Mouse (Mus musculus): Measurements from ENCODE around the gene Plagl2. TPM values are rescaled to one million over a fixed set of nuclear protein-coding genes. Genes with fewer than 3 reads are reported as not detected.
A peak's percentile ranks its signal among the peaks of the same experiment; 100 is the strongest.

Plagl2 gene
- polyA plus RNA-seq, 1 experiment from 2014 or later: 14.8 TPM

DNA sequence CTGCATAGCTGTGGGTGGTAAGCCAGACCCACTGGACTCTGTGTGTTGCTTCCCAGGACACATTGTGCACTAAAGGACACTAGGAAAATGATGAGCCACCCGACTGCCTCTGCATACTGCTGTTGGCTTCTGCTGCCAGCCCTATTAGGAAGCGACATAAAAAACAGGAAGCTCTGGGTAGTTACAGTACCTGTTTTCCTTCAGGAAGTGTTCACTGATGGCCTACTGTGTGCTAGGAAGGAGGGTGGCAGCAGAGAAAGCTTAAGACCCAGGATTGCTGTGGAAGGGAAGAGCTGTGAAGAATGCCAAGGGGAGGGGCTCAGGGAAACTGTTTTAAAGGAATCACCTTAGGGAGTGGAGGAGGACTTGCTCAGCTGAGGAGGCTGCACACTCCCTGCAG, 26.1 kb upstream of the Plagl2 start:
- 89% methylated on average over 2 of the region's 2 CpGs for WGBS
- Histone ChIP-seq H3K36me3 (peaks cover 57% of the 10 kb centered on the region), H3K4me2 (no peak overlapping the region)

DNA sequence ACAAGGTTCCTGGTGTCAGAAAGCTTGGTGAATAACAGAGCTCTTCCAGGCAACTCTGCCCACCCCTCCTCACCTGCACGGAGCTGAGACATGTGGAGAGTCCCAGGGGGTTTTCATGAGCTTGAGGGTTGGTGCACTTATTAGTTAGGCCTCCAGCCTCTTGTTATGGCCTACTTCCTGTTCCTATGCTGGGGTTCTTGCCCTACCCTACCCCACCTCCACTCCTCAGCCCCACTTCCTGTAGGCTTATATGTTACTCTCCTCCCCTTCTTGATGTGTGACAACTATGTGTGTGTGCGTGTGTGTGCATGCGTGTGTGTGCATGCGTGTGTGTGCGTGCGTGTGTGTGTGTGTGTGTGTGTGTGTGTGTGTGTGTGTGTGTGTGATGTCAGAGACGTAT, 21.8 kb upstream of the Plagl2 start:
- WGBS: 87% methylated on average over 7 of the region's 7 CpGs
- Histone ChIP-seq H3K36me3 (peaks cover 82% of the 10 kb centered on the region), H3K27me3 (no peaks in the 10 kb centered on the region), H3K4me2 (no peak overlapping the region), H3K9ac (no peak overlapping the region), H3K27ac (no peak overlapping the region), H3K4me3 (no peak overlapping the region), H3K4me1 (no peaks in the 10 kb centered on the region), H3K9me3 (no peaks in the 10 kb centered on the region)
- no peak for ATAC-seq (ENCODE audit: insufficient number of reproducible peaks, insufficient read depth, low FRiP score, low TSS enrichment, low read depth)

More for the DNA sequence above, 26.1 kb upstream of the Plagl2 start:
- 0 out of 2 replicates have a peak, but pooled peaks cover 5% of the 10 kb centered on the region for H3K4me1 ChIP-seq
- ATAC-seq (ENCODE audit: insufficient number of reproducible peaks, insufficient read depth, low FRiP score, low TSS enrichment, low read depth): no peak
- H3K9ac ChIP-seq: no peak overlapping the region
- no peak overlapping the region for H3K27ac ChIP-seq
- H3K9me3 ChIP-seq: no peaks in the 10 kb centered on the region
- H3K4me3 ChIP-seq: no peak overlapping the region
- H3K27me3 ChIP-seq: no peaks in the 10 kb centered on the region

DNA sequence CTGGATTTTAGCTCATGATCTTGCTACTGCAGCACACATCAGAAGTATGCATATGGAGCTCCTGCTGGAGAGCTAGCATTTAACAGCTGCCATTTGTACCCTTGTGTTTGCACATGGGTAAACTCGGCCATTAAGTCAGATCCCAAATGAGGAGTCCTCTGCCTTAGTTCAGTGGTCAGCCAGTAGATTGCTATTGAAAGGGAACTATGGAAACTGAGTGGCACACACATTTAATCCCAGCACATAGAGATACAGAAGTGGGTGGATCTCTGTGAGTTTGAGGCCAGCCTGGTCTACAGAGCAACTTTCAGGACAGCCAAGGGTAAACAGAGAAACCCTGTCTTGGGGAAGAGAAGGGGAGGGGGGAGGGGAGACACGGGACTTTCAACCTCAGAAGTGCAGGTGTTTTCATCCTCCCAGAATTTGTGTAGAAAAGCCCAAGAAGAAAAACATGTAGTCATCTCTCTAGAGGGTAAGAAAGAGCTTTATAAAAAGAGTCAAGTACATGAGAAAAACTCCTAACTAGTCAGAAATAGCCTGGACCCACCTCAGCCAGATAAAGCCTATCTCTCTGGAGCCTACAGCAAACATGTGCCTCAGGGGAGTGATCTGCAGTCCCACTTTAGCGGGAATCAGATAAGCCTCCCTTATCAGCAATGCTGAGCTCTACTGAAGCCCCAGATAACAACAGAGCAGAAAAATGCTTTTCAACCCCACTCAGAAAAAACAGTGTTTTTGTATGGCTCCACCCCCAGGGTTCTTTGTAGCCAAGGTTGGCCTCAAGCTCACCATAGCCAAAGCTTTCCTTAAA, 18.8 kb upstream of the Plagl2 start:
- Histone ChIP-seq H3K27ac (no peak overlapping the region), H3K9ac (no peak overlapping the region), H3K4me3 (no peak overlapping the region), H3K36me3 (peaks cover 57% of the 10 kb centered on the region), H3K4me1 (no peaks in the 10 kb centered on the region), H3K4me2 (no peak overlapping the region), H3K27me3 (no peaks in the 10 kb centered on the region), H3K9me3 (no peaks in the 10 kb centered on the region)
- ATAC-seq (ENCODE audit: insufficient number of reproducible peaks, insufficient read depth, low FRiP score, low TSS enrichment, low read depth): no peak
- 65% methylated on average over 3 of the region's 3 CpGs for WGBS

GRCm38 (mm10) chr2:153259030-153259863, 18.0 kb upstream of the Plagl2 start:
- no peaks in the 10 kb centered on the region for H3K27me3 ChIP-seq
- no peak overlapping the region for H3K9ac ChIP-seq
- H3K4me3 ChIP-seq: no peak overlapping the region
- ATAC-seq (ENCODE audit: insufficient number of reproducible peaks, insufficient read depth, low FRiP score, low TSS enrichment, low read depth): no peak
- no peak overlapping the region for H3K27ac ChIP-seq
- no peaks in the 10 kb centered on the region for H3K9me3 ChIP-seq
- no peaks in the 10 kb centered on the region for H3K4me1 ChIP-seq
- H3K4me2 ChIP-seq: no peak overlapping the region
- peaks cover 51% of the 10 kb centered on the region for H3K36me3 ChIP-seq
- WGBS: 83% methylated on average over 12 of the region's 12 CpGs

GRCm38 (mm10) chr2:153256604-153257003, 15.4 kb upstream of the Plagl2 start:
- Histone ChIP-seq H3K27me3 (no peaks in the 10 kb centered on the region), H3K9ac (no peak overlapping the region), H3K4me1 (no peaks in the 10 kb centered on the region), H3K4me3 (no peak overlapping the region), H3K9me3 (no peaks in the 10 kb centered on the region), H3K4me2 (no peak overlapping the region), H3K27ac (no peak overlapping the region), H3K36me3 (peaks cover 48% of the 10 kb centered on the region)
- WGBS: 83% methylated on average over 2 of the region's 2 CpGs
- ATAC-seq (ENCODE audit: insufficient number of reproducible peaks, insufficient read depth, low FRiP score, low TSS enrichment, low read depth): no peak

- WGBS: 92% methylated on average over 5 of the region's 5 CpGs
- H3K36me3 ChIP-seq: peaks cover 68% of the 10 kb centered on the region
- no peak overlapping the region for H3K4me3 ChIP-seq
- no peaks in the 10 kb centered on the region for H3K4me1 ChIP-seq
- no peak overlapping the region for H3K9ac ChIP-seq
- no peak for ATAC-seq (ENCODE audit: insufficient number of reproducible peaks, insufficient read depth, low FRiP score, low TSS enrichment, low read depth)
- H3K4me2 ChIP-seq: no peak overlapping the region
- H3K27me3 ChIP-seq: no peaks in the 10 kb centered on the region
- no peaks in the 10 kb centered on the region for H3K9me3 ChIP-seq
- H3K27ac ChIP-seq: no peak overlapping the region
These were observed 8.5 kb upstream of the Plagl2 start for GRCm38 (mm10) chr2:153249751-153250150.

GRCm38 (mm10) chr2:153242156-153242555, 930 bp upstream of the Plagl2 start:
- Histone ChIP-seq H3K9ac (peak overlapping the region; percentile 98), H3K4me3 (peak overlapping the region; percentile 98), H3K4me2 (peak overlapping the region; percentile 93), H3K27me3 (no peaks in the 10 kb centered on the region), H3K36me3 (peaks cover 26% of the 10 kb centered on the region), H3K27ac (peak overlapping the region; percentile 97), H3K9me3 (no peaks in the 10 kb centered on the region), H3K4me1 (peaks cover 40% of the 10 kb centered on the region)
- 66% methylated on average over 6 of the region's 6 CpGs for WGBS
- ATAC-seq (ENCODE audit: insufficient number of reproducible peaks, insufficient read depth, low FRiP score, low TSS enrichment, low read depth): no peak

DNA sequence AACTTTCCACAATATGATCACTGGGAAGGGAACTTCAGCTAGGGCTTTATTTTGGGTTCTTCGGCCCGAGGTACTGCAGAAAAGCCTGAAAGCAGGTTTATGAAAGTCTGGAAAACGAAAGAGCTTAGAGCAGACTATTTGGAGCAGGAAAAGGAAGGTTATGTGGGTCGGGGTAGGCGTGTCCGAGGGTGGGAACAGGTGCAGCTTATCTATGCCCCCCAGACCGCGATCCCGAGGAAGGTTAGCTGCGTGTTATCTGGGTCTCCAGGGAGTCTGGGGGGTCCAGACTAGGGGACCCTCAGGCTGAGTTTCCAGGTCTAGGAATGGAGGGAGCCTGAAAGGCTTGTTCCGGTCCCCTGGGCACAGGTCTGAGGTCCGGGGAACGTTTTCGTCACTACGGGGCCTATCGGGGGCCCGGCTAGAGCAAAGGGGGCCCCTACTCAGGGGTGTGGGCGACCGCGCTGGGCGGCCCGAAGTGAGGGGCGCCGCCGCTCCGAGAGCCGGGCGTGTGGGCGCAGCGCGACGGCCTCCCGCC, 458 bp downstream of the Plagl2 start:
- peak; percentile 38; the same call in 1 of the 2 replicates for ATAC-seq (ENCODE audit: insufficient number of reproducible peaks, insufficient read depth, low FRiP score, low TSS enrichment, low read depth)
- 1% methylated on average over 33 of the region's 33 CpGs for WGBS
- Histone ChIP-seq H3K4me1 (peaks cover 42% of the 10 kb centered on the region), H3K9me3 (no peaks in the 10 kb centered on the region), H3K9ac (peak overlapping the region; percentile 98), H3K4me2 (peak overlapping the region; percentile 93), H3K36me3 (peaks cover 20% of the 10 kb centered on the region), H3K27me3 (no peaks in the 10 kb centered on the region), H3K27ac (peak overlapping the region; percentile 97), H3K4me3 (peak overlapping the region; percentile 98)

DNA sequence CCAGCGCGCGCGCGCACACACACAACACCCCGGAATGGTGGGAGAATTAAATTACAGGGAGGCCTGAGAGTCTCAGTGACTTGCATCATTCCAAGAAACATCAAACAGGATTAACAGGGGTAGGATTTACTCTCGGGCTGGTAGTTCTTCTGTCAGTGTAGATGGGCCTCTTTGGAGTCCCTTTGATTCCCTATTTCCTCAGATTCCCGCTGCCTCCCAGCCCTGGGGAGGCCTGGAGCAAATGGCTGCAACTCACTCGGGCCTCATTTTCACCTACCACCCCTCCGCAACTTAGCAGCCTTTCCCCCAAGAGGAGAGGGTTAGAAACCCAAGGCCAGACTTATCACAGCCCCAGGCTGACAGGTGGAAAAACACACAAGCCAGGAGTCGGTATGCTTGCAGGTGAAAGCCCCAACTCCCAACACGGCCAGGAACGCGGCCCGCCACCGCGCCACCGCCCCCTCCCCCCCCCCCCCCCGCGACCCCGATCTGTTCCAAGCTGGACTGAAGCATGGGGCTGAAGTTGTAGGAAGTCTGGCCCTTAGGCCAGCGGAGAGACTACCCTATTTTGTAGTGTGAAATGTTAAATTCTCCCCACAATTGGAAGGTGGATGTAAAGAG, 1.3 kb downstream of the Plagl2 start:
- Histone ChIP-seq H3K9ac (peak overlapping the region; percentile 98), H3K4me1 (peaks cover 42% of the 10 kb centered on the region), H3K27me3 (no peaks in the 10 kb centered on the region), H3K27ac (peak overlapping the region; percentile 97), H3K4me2 (peak overlapping the region; percentile 93), H3K36me3 (peaks cover 22% of the 10 kb centered on the region), H3K4me3 (peak overlapping the region; percentile 98), H3K9me3 (no peaks in the 10 kb centered on the region)
- WGBS: 4% methylated on average over 22 of the region's 22 CpGs
- ATAC-seq (ENCODE audit: insufficient number of reproducible peaks, insufficient read depth, low FRiP score, low TSS enrichment, low read depth): no peak

GRCm38 (mm10) chr2:153239021-153239859, 2.0 kb downstream of the Plagl2 start:
- Histone ChIP-seq H3K27me3 (no peaks in the 10 kb centered on the region), H3K36me3 (peaks cover 28% of the 10 kb centered on the region), H3K4me3 (peak overlapping the region; percentile 98), H3K9ac (peak overlapping the region; percentile 98), H3K27ac (peak overlapping the region; percentile 97), H3K4me2 (peak overlapping the region; percentile 93), H3K9me3 (no peaks in the 10 kb centered on the region), H3K4me1 (peaks cover 42% of the 10 kb centered on the region)
- WGBS: 64% methylated on average over 7 of the region's 7 CpGs
- ATAC-seq (ENCODE audit: insufficient number of reproducible peaks, insufficient read depth, low FRiP score, low TSS enrichment, low read depth): no peak
